Mouse (Mus musculus): ENCODE measurements around the gene B4galt7. TPM values are rescaled to one million over a fixed set of nuclear protein-coding genes. Genes with fewer than 3 reads are reported as not detected.
A peak's percentile ranks its signal among the peaks of the same experiment; 100 is the strongest.

The B4galt7 gene
- polyA plus RNA-seq, 2 experiments = 1.9 to 5.5 TPM

- Histone ChIP-seq H3K4me3 (ENCODE audit: insufficient read depth in 1 of 2, low read depth in 2 of 2, low read length in 2 of 2) (no peak overlapping the region), H3K4me2 (ENCODE audit: low read depth) (no peak overlapping the region), H3K9ac (replicated peaks) (no peak overlapping the region), H3K27ac (no peak overlapping the region), H3K36me3 (replicated peaks; ENCODE audit: control insufficient read depth, insufficient read depth, low read depth) (no peaks in the 10 kb centered on the region), H3K9me3 (ENCODE audit: control insufficient read depth, low read length) (no peaks in the 10 kb centered on the region), H3K4me1 (replicated peaks; ENCODE audit: control insufficient read depth in 2 of 2, insufficient read depth in 2 of 2, low read length in 1 of 2) (no peaks in the 10 kb centered on the region), H3K27me3 (ENCODE audit: control insufficient read depth, insufficient read depth, low read length) (no peaks in the 10 kb centered on the region)
- ATAC-seq (ENCODE audit: insufficient read depth) (no peak), DNase-seq (ENCODE audit: low read depth in 3 of 3, low spot score in 3 of 3) (no peak)
- TF ChIP-seq EP300 (IDR thresholded peaks at IDR 0.05; ENCODE audit: low read depth) (no peak), CTCF (IDR thresholded peaks at IDR 0.05; ENCODE audit: low read depth) (no peak)
- WGBS (ENCODE audit: insufficient replicate concordance) = 58% methylated on average over 4 of the region's 4 CpGs
Measured at GRCm38 (mm10) chr13:55578086-55578485, 21.6 kb upstream of the B4galt7 start.

GRCm38 (mm10) chr13:55591961-55592490, 7.7 kb upstream of the B4galt7 start:
- Histone ChIP-seq H3K27ac (no peak overlapping the region), H3K9me3 (ENCODE audit: control insufficient read depth, low read length) (no peaks in the 10 kb centered on the region), H3K36me3 (replicated peaks; ENCODE audit: control insufficient read depth, insufficient read depth, low read depth) (peaks cover 11% of the 10 kb centered on the region), H3K4me3 (ENCODE audit: insufficient read depth in 1 of 2, low read depth in 2 of 2, low read length in 2 of 2) (no peak overlapping the region), H3K4me1 (replicated peaks; ENCODE audit: control insufficient read depth in 2 of 2, insufficient read depth in 2 of 2, low read length in 1 of 2) (peaks cover 8 to 9% of the 10 kb centered on the region in 2 experiments; a peak in 3 of 4 replicates), H3K4me2 (ENCODE audit: low read depth) (peak overlapping the region; percentile 60; the same call in 1 of the 2 replicates), H3K9ac (replicated peaks) (no peak overlapping the region), H3K27me3 (ENCODE audit: control insufficient read depth, insufficient read depth, low read length) (no peaks in the 10 kb centered on the region; the same call in 1 of the 2 replicates)
- TF ChIP-seq CTCF (IDR thresholded peaks at IDR 0.05; ENCODE audit: low read depth) (no peak), EP300 (IDR thresholded peaks at IDR 0.05; ENCODE audit: low read depth) (no peak)
- DNase-seq (ENCODE audit: low read depth in 3 of 3, low spot score in 3 of 3) = no peak
- no peak for ATAC-seq (ENCODE audit: insufficient read depth)
- WGBS (ENCODE audit: insufficient replicate concordance) = 62% methylated on average over 4 of the region's 4 CpGs

GRCm38 (mm10) chr13:55592512-55593253, 7.0 kb upstream of the B4galt7 start:
- TF ChIP-seq EP300 (IDR thresholded peaks at IDR 0.05; ENCODE audit: low read depth) = no peak
- peak; percentile 21; the same call in 1 of the 2 replicates for TF ChIP-seq CTCF (IDR thresholded peaks at IDR 0.05; ENCODE audit: low read depth)
- no peaks in the 10 kb centered on the region; the same call in 1 of the 2 replicates for H3K27me3 ChIP-seq (ENCODE audit: control insufficient read depth, insufficient read depth, low read length)
- peak overlapping the region; percentile 60 for H3K4me2 ChIP-seq (ENCODE audit: low read depth)
- peaks cover 8 to 9% of the 10 kb centered on the region in 2 experiments; a peak in 3 of 4 replicates for H3K4me1 ChIP-seq (replicated peaks; ENCODE audit: control insufficient read depth in 2 of 2, insufficient read depth in 2 of 2, low read length in 1 of 2)
- H3K27ac ChIP-seq = no peak overlapping the region; the same call in 1 of the 2 replicates
- H3K9ac ChIP-seq (replicated peaks) = peak overlapping the region; percentile 95
- WGBS (ENCODE audit: insufficient replicate concordance) = 3% methylated on average over 29 of the region's 29 CpGs
- peaks cover 15% of the 10 kb centered on the region for H3K36me3 ChIP-seq (replicated peaks; ENCODE audit: control insufficient read depth, insufficient read depth, low read depth)
- DNase-seq (ENCODE audit: low read depth in 3 of 3, low spot score in 3 of 3) (peak; percentile 89 to 90 (median 90)), ATAC-seq (ENCODE audit: insufficient read depth) (peak; percentile 96)
- H3K9me3 ChIP-seq (ENCODE audit: control insufficient read depth, low read length) = no peaks in the 10 kb centered on the region
- H3K4me3 ChIP-seq (ENCODE audit: insufficient read depth in 1 of 2, low read depth in 2 of 2, low read length in 2 of 2) = peak overlapping the region; percentile 89 to 95

- peak overlapping the region; percentile 95 for H3K9ac ChIP-seq (replicated peaks)
- H3K27me3 ChIP-seq (ENCODE audit: control insufficient read depth, insufficient read depth, low read length) = no peaks in the 10 kb centered on the region; the same call in 1 of the 2 replicates
- peak overlapping the region; percentile 60 for H3K4me2 ChIP-seq (ENCODE audit: low read depth)
- WGBS (ENCODE audit: insufficient replicate concordance) = under 1% methylated on average over 31 of the region's 31 CpGs
- DNase-seq (ENCODE audit: low read depth in 3 of 3, low spot score in 3 of 3) (no peak), ATAC-seq (ENCODE audit: insufficient read depth) (peak; percentile 53)
- peaks cover 15% of the 10 kb centered on the region for H3K36me3 ChIP-seq (replicated peaks; ENCODE audit: control insufficient read depth, insufficient read depth, low read depth)
- TF ChIP-seq EP300 (IDR thresholded peaks at IDR 0.05; ENCODE audit: low read depth) = no peak
- TF ChIP-seq CTCF (IDR thresholded peaks at IDR 0.05; ENCODE audit: low read depth) = no peak
- H3K9me3 ChIP-seq (ENCODE audit: control insufficient read depth, low read length) = no peaks in the 10 kb centered on the region
- peak overlapping the region; percentile 27; the same call in 1 of the 2 replicates for H3K27ac ChIP-seq
- peaks cover 8 to 9% of the 10 kb centered on the region in 2 experiments; a peak in 3 of 4 replicates for H3K4me1 ChIP-seq (replicated peaks; ENCODE audit: control insufficient read depth in 2 of 2, insufficient read depth in 2 of 2, low read length in 1 of 2)
- H3K4me3 ChIP-seq (ENCODE audit: insufficient read depth in 1 of 2, low read depth in 2 of 2, low read length in 2 of 2) = peak overlapping the region; percentile 89 to 95
Measured at GRCm38 (mm10) chr13:55593254-55593747, 6.4 kb upstream of the B4galt7 start.

GRCm38 (mm10) chr13:55595375-55595774, 4.3 kb upstream of the B4galt7 start:
- no peak for TF ChIP-seq CTCF (IDR thresholded peaks at IDR 0.05; ENCODE audit: low read depth)
- TF ChIP-seq EP300 (IDR thresholded peaks at IDR 0.05; ENCODE audit: low read depth) = no peak
- H3K4me3 ChIP-seq (ENCODE audit: insufficient read depth in 1 of 2, low read depth in 2 of 2, low read length in 2 of 2) = no peak overlapping the region
- H3K36me3 ChIP-seq (replicated peaks; ENCODE audit: control insufficient read depth, insufficient read depth, low read depth) = peaks cover 15% of the 10 kb centered on the region
- 85% methylated on average over 12 of the region's 12 CpGs for WGBS (ENCODE audit: insufficient replicate concordance)
- ATAC-seq (ENCODE audit: insufficient read depth) (no peak), DNase-seq (ENCODE audit: low read depth in 3 of 3, low spot score in 3 of 3) (no peak)
- no peak overlapping the region for H3K9ac ChIP-seq (replicated peaks)
- no peaks in the 10 kb centered on the region for H3K9me3 ChIP-seq (ENCODE audit: control insufficient read depth, low read length)
- H3K27ac ChIP-seq = no peak overlapping the region
- no peak overlapping the region for H3K4me2 ChIP-seq (ENCODE audit: low read depth)
- H3K4me1 ChIP-seq (replicated peaks; ENCODE audit: control insufficient read depth in 2 of 2, insufficient read depth in 2 of 2, low read length in 1 of 2) = peaks cover 8 to 10% of the 10 kb centered on the region in 2 experiments
- no peaks in the 10 kb centered on the region for H3K27me3 ChIP-seq (ENCODE audit: control insufficient read depth, insufficient read depth, low read length)
